Mouse (Mus musculus): ENCODE data around the gene Creld1. TPM values are rescaled to one million over a fixed set of nuclear protein-coding genes. Genes with fewer than 3 reads are reported as not detected.

The Creld1 gene
- total and polyA plus RNA-seq, 3 experiments: 3.4 to 12.9 (median 4.3) TPM

- Histone ChIP-seq H3K4me3 (replicated peaks in 1 of 3; ENCODE audit: low read depth in 2 of 3, low read length in 2 of 3, poor library complexity in 1 of 3) (no peak overlapping the region), H3K9ac (ENCODE audit: insufficient read depth, low read depth) (no peak overlapping the region), H3K9me3 (replicated peaks; ENCODE audit: low read length) (no peaks in the 10 kb centered on the region), H3K27ac (ENCODE audit: insufficient read depth, low read depth) (no peak overlapping the region), H3K27me3 (replicated peaks) (peaks cover 11% of the 10 kb centered on the region), H3K4me1 (ENCODE audit: control insufficient read depth in 1 of 2, insufficient read depth in 2 of 2) (peaks cover 0 to 10% of the 10 kb centered on the region in 2 experiments; a peak in 2 of 4 replicates), H3K36me3 (replicated peaks in 1 of 2; ENCODE audit: control insufficient read depth in 1 of 2, insufficient read depth in 1 of 2, low read length in 1 of 2) (no peaks in the 10 kb centered on the region), H3K4me2 (ENCODE audit: insufficient read depth, low read depth, poor library complexity, severe bottlenecking) (no peak overlapping the region), H3K79me2 (replicated peaks; ENCODE audit: control insufficient read depth, extremely low read depth, insufficient read depth, poor library complexity, severe bottlenecking) (no peaks in the 10 kb centered on the region)
- TF ChIP-seq ETS1 (conservative IDR thresholded peaks at IDR 0.05; ENCODE audit: low read depth, low read length): no peak
- no peak for TF ChIP-seq CTCF (conservative IDR thresholded peaks at IDR 0.05 in 1 of 2, IDR thresholded peaks at IDR 0.05 in 1 of 2; ENCODE audit: low read depth in 2 of 2, low read length in 2 of 2)
- TF ChIP-seq MAZ (IDR thresholded peaks at IDR 0.05; ENCODE audit: low read depth, low read length): no peak
- no peak for TF ChIP-seq KAT2A (IDR thresholded peaks at IDR 0.05; ENCODE audit: insufficient replicate concordance, low read length)
- no peak for TF ChIP-seq MEF2A (IDR thresholded peaks at IDR 0.05; ENCODE audit: borderline replicate concordance, low read depth, low read length)
- no peak for TF ChIP-seq ZNF384 (IDR thresholded peaks at IDR 0.05; ENCODE audit: low read depth, low read length)
- TF ChIP-seq USF2 (conservative IDR thresholded peaks at IDR 0.05; ENCODE audit: low read depth, low read length): no peak
- no peak for TF ChIP-seq MXI1 (IDR thresholded peaks at IDR 0.05; ENCODE audit: low read depth, low read length)
- TF ChIP-seq USF1 (IDR thresholded peaks at IDR 0.05; ENCODE audit: low read depth, low read length): no peak
- no peak for TF ChIP-seq ZMIZ1 (IDR thresholded peaks at IDR 0.05; ENCODE audit: low read depth, low read length)
- TF ChIP-seq IRF4 (IDR thresholded peaks at IDR 0.05; ENCODE audit: low read depth, low read length): no peak
- no peak for DNase-seq (ENCODE audit: extremely low read depth)
- dilution Hi-C loops (cut with MboI; ENCODE audit: extremely low pct_ligation_motif_present, extremely low pct_unique_long_range_greater_than_20kb, low sequenced_read_pairs) (no loop called here), in situ Hi-C loops (cut with MboI; ENCODE audit: low pct_ligation_motif_present, low pct_unique_long_range_greater_than_20kb, low sequenced_read_pairs) (no loop called here)
Measured at GRCm38 (mm10) chr6:113455007-113455406, 28.1 kb upstream of the Creld1 start.

- no peaks in the 10 kb centered on the region for H3K79me2 ChIP-seq (replicated peaks; ENCODE audit: control insufficient read depth, extremely low read depth, insufficient read depth, poor library complexity, severe bottlenecking)
- peaks cover 25% of the 10 kb centered on the region for H3K27me3 ChIP-seq (replicated peaks)
- dilution Hi-C loops (cut with MboI; ENCODE audit: extremely low pct_ligation_motif_present, extremely low pct_unique_long_range_greater_than_20kb, low sequenced_read_pairs) (no loop called here), in situ Hi-C loops (cut with MboI; ENCODE audit: low pct_ligation_motif_present, low pct_unique_long_range_greater_than_20kb, low sequenced_read_pairs) (no loop called here)
- peaks cover 0 to 10% of the 10 kb centered on the region in 2 experiments; a peak in 2 of 4 replicates for H3K4me1 ChIP-seq (ENCODE audit: control insufficient read depth in 1 of 2, insufficient read depth in 2 of 2)
- no peak within 1 kb of the TSS for H3K9ac ChIP-seq (ENCODE audit: insufficient read depth, low read depth)
- no peaks in the 10 kb centered on the region for H3K9me3 ChIP-seq (replicated peaks; ENCODE audit: low read length)
- DNase-seq (ENCODE audit: extremely low read depth): no peak
- H3K4me3 ChIP-seq (replicated peaks in 1 of 3; ENCODE audit: low read depth in 2 of 3, low read length in 2 of 3, poor library complexity in 1 of 3): no peak within 1 kb of the TSS
- H3K36me3 ChIP-seq (replicated peaks in 1 of 2; ENCODE audit: control insufficient read depth in 1 of 2, insufficient read depth in 1 of 2, low read length in 1 of 2): no peaks in the 10 kb centered on the region
- TF ChIP-seq ELF1 (IDR thresholded peaks at IDR 0.05; ENCODE audit: low read depth, low read length) (no peak), MYC (IDR thresholded peaks at IDR 0.05; ENCODE audit: low read depth, low read length) (no peak), NRF1 (IDR thresholded peaks at IDR 0.05; ENCODE audit: low read depth, low read length) (no peak), CTCF (conservative IDR thresholded peaks at IDR 0.05 in 1 of 2, IDR thresholded peaks at IDR 0.05 in 1 of 2; ENCODE audit: low read depth in 2 of 2, low read length in 2 of 2) (no peak), HCFC1 (IDR thresholded peaks at IDR 0.05; ENCODE audit: low read depth, low read length) (no peak)
- H3K27ac ChIP-seq (ENCODE audit: insufficient read depth, low read depth): no peak within 1 kb of the TSS
- H3K4me2 ChIP-seq (ENCODE audit: insufficient read depth, low read depth, poor library complexity, severe bottlenecking): no peak within 1 kb of the TSS
Measured at GRCm38 (mm10) chr6:113457952-113458534, 25.1 kb upstream of the Creld1 start, which contains the start of gene Il17re. TSS of gene Il17re (plus strand) at chr6:113458484.

Measured in CH12.LX (cell line).